Mouse (Mus musculus): ENCODE measurements around the gene Crot. TPM values are rescaled to one million over a fixed set of nuclear protein-coding genes. Genes with fewer than 3 reads are reported as not detected.
"Not testable (repeated sequence)": the region's sequence is repeated elsewhere in the genome, so short reads cannot be mapped to it uniquely, and the experiment has no call there.

Gene Crot
- polyA plus RNA-seq, 1 experiment from 2014 or later = 23.6 TPM

DNA sequence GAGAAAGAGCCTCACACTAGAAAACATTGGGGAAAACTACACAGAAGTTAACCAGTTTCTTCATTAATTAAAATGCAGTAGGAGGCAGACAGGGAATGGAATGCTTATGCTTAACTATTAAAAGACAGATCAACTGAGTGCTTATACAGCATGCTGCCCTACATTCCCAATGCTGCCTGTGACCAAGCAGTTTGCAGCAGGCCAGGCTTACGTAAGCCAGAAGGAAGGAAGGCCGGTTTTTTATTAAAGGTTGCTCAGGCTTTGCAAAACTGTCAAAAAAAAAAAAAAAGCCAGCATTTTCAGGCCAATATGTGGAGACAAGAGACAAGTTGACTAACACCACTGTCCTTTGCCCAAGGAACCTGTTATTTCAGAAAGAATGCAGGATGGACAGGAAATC lies 26.4 kb downstream of the Crot start:
- Histone ChIP-seq H3K36me3 (ENCODE audit: control insufficient read depth, insufficient read depth, low read length) (peaks cover 16% of the 10 kb centered on the region), H3K27me3 (replicated peaks; ENCODE audit: control insufficient read depth, insufficient read depth, low read length) (no peaks in the 10 kb centered on the region), H3K4me3 (ENCODE audit: low read length) (no peak overlapping the region), H3K4me2 (ENCODE audit: low read length) (no peak overlapping the region), H3K4me1 (ENCODE audit: control insufficient read depth, insufficient read depth, low read depth, low read length) (no peaks in the 10 kb centered on the region), H3K9ac (ENCODE audit: low read depth, low read length) (no peak overlapping the region), H3K27ac (ENCODE audit: low read depth, low read length) (no peak overlapping the region), H3K9me3 (ENCODE audit: control insufficient read depth, low read length) (no peaks in the 10 kb centered on the region)
- WGBS = 86% methylated on average over 2 of the region's 2 CpGs
- ATAC-seq = no peak

DNA sequence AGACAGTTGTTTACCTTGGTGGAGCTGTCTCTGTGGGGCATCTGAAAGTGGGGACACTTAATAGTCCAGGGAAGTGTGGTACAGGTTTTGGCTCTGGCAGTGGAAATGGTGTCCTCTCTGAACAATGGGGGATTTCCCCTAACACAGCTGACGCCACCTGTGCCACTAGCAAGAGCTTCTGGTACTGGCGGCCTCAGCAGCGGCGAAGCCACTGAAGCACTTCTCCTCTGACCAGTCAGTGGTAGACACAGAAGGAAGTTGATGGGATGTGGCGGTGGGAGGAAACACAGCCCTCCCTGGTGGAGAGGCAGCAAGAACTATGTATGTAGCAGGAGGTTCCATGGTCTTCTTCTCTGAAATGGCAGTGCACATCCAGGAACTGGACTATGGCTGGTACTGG lies 32.6 kb downstream of the Crot start:
- Histone ChIP-seq H3K27me3 (replicated peaks; ENCODE audit: control insufficient read depth, insufficient read depth, low read length) (no peaks in the 10 kb centered on the region), H3K4me2 (ENCODE audit: low read length) (no peak overlapping the region), H3K9ac (ENCODE audit: low read depth, low read length) (no peak overlapping the region), H3K9me3 (ENCODE audit: control insufficient read depth, low read length) (no peaks in the 10 kb centered on the region), H3K4me3 (ENCODE audit: low read length) (no peak overlapping the region), H3K27ac (ENCODE audit: low read depth, low read length) (no peak overlapping the region), H3K36me3 (ENCODE audit: control insufficient read depth, insufficient read depth, low read length) (peaks cover 18% of the 10 kb centered on the region), H3K4me1 (ENCODE audit: control insufficient read depth, insufficient read depth, low read depth, low read length) (no peaks in the 10 kb centered on the region)
- no peak for ATAC-seq
- WGBS = 98% methylated on average over 5 of the region's 5 CpGs

DNA sequence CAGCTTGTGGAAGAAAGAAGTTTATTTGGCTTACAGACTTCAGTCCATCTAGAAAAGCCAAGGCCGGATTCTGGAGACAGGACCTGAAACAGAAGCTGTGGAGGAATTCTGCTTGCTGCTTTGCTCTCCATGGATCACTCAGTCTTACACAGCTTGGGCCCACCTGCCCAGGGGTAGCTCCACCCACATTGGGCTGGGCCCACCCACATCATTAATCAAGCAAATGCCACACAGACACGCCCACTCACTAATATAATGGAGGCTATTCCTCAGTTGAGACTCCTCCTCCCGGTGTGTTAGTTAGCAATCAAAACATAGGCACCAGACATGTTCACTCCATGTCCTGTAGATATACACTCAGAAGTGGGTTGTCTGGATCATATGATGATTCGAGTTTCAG lies 36.6 kb downstream of the Crot start:
- Histone ChIP-seq H3K4me2 (ENCODE audit: low read length) (no peak overlapping the region), H3K9me3 (ENCODE audit: control insufficient read depth, low read length) (no peaks in the 10 kb centered on the region), H3K27me3 (replicated peaks; ENCODE audit: control insufficient read depth, insufficient read depth, low read length) (no peaks in the 10 kb centered on the region), H3K36me3 (ENCODE audit: control insufficient read depth, insufficient read depth, low read length) (peaks cover 7% of the 10 kb centered on the region), H3K9ac (ENCODE audit: low read depth, low read length) (no peak overlapping the region), H3K27ac (ENCODE audit: low read depth, low read length) (no peak overlapping the region), H3K4me1 (ENCODE audit: control insufficient read depth, insufficient read depth, low read depth, low read length) (no peaks in the 10 kb centered on the region), H3K4me3 (ENCODE audit: low read length) (no peak overlapping the region)
- WGBS = 76% methylated on average over 4 of the region's 4 CpGs
- ATAC-seq = no peak

DNA sequence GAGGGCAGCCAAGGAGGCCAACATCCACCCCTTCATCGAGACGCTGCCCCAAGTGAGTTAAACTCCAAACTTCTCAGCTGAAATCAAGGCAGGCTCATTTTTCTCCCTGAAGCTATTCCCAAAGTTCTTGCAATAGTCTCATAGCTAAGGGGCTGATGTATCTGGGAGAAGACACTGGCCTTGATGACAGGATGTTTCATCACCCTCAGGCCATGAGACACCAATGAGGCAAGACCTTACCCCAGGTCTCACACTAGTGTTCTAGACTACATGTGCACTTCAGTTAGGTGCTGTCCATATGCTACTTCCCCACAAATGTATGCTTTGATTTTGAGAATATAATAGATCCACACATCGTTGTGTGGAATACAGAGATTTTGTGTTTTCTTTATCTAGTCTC lies 41.6 kb downstream of the Crot start:
- Histone ChIP-seq H3K27ac (ENCODE audit: low read depth, low read length) (no peak overlapping the region), H3K27me3 (replicated peaks; ENCODE audit: control insufficient read depth, insufficient read depth, low read length) (no peaks in the 10 kb centered on the region), H3K36me3 (ENCODE audit: control insufficient read depth, insufficient read depth, low read length) (no peaks in the 10 kb centered on the region), H3K4me3 (ENCODE audit: low read length) (no peak overlapping the region), H3K9me3 (ENCODE audit: control insufficient read depth, low read length) (no peaks in the 10 kb centered on the region), H3K4me1 (ENCODE audit: control insufficient read depth, insufficient read depth, low read depth, low read length) (no peaks in the 10 kb centered on the region), H3K4me2 (ENCODE audit: low read length) (no peak overlapping the region), H3K9ac (ENCODE audit: low read depth, low read length) (no peak overlapping the region)
- ATAC-seq = no peak
- WGBS = 92% methylated on average over 3 of the region's 3 CpGs

DNA sequence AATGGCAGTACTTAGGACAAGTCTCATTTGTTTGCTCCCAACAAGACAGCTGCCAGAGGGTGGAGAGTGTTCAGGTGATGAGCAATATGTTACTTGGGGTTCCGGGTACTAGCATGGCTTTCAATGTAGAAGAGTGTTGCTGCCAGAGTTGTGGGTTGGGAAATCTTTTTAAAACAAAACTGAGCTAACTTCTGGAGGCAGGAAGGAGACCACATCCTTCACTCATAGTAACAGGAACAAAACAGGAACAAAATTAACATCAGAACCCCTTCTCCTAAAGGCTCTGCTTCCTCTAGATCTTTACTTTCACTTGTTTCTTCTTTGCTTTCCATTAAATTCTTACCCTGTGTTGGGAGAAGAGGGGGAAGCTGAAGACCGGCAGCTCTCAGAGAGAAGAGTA lies 43.5 kb downstream of the Crot start:
- no peaks in the 10 kb centered on the region for H3K36me3 ChIP-seq (ENCODE audit: control insufficient read depth, insufficient read depth, low read length)
- no peak for ATAC-seq

DNA sequence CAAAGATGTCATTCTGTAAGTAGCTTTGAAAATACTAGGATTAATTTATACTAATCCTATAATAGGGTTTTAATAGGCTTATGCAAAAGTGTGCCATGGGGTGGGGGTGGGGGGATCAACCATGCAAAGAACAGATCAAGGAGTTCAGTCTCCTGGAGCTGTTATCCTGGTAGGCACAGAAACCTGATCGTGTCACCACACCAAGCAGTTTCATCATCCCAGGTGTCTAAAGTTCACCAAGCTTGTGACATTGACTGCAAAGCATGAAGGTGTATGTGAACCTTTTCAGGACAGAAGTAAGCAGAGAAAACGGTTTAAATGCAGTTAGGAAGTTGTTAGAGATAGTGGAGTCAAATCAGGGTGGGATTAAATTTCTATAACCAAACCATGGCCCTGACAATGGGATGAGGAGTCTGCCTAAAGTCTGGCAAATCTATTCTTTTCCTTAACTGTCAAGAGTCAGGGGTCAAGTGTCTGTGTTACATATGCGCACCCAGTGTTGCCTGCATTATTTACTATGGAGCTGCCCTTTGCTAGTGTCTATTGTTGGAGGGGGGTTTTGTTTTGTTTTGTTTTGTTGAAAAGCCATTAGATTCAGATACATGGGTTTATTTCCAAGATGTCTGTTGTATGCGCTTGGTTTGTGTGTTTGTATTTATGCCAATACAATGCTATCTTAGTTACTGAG lies 49.6 kb downstream of the Crot start:
- H3K4me1 ChIP-seq (ENCODE audit: control insufficient read depth, insufficient read depth, low read depth, low read length) = no peaks in the 10 kb centered on the region
- H3K9me3 ChIP-seq (ENCODE audit: control insufficient read depth, low read length) = no peaks in the 10 kb centered on the region
- H3K4me3 ChIP-seq (ENCODE audit: low read length) = no peak overlapping the region
- WGBS = 76% methylated on average over 4 of the region's 4 CpGs
- ATAC-seq = no peak
- no peaks in the 10 kb centered on the region for H3K36me3 ChIP-seq (ENCODE audit: control insufficient read depth, insufficient read depth, low read length)
- no peak overlapping the region for H3K4me2 ChIP-seq (ENCODE audit: low read length)
- no peak overlapping the region for H3K9ac ChIP-seq (ENCODE audit: low read depth, low read length)
- H3K27ac ChIP-seq (ENCODE audit: low read depth, low read length) = no peak overlapping the region
- no peaks in the 10 kb centered on the region for H3K27me3 ChIP-seq (replicated peaks; ENCODE audit: control insufficient read depth, insufficient read depth, low read length)

More for the DNA sequence above, 43.5 kb downstream of the Crot start:
- H3K27me3 ChIP-seq (replicated peaks; ENCODE audit: control insufficient read depth, insufficient read depth, low read length) = no peaks in the 10 kb centered on the region
- 96% methylated on average over 2 of the region's 2 CpGs for WGBS
- H3K4me2 ChIP-seq (ENCODE audit: low read length) = no peak overlapping the region
- no peak overlapping the region for H3K4me3 ChIP-seq (ENCODE audit: low read length)
- no peak overlapping the region for H3K9ac ChIP-seq (ENCODE audit: low read depth, low read length)
- H3K27ac ChIP-seq (ENCODE audit: low read depth, low read length) = no peak overlapping the region
- H3K9me3 ChIP-seq (ENCODE audit: control insufficient read depth, low read length) = no peaks in the 10 kb centered on the region
- no peaks in the 10 kb centered on the region for H3K4me1 ChIP-seq (ENCODE audit: control insufficient read depth, insufficient read depth, low read depth, low read length)

DNA sequence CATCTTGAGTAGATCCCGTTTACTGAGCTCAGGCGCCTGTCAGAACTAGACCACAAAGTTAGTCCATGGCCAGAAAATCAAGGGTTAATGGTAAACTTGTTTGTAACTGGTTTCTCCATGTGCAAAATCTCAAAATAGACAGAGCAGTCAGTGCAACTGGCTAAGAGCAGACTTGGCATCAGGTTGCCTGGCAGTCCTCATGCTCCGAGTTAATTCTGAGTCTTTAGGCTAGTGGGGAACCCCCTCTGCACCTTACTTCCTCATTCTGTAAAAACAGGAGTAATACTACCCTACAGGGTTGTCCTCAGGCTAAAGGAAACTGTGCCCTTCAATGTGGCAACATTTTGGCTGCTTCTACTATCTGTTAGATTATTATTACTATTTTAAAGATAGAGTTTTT lies 53.3 kb downstream of the Crot start:
- Histone ChIP-seq H3K9ac (ENCODE audit: low read depth, low read length) (no peak overlapping the region), H3K4me2 (ENCODE audit: low read length) (no peak overlapping the region), H3K4me3 (ENCODE audit: low read length) (no peak overlapping the region), H3K27me3 (replicated peaks; ENCODE audit: control insufficient read depth, insufficient read depth, low read length) (no peaks in the 10 kb centered on the region), H3K36me3 (ENCODE audit: control insufficient read depth, insufficient read depth, low read length) (no peaks in the 10 kb centered on the region), H3K27ac (ENCODE audit: low read depth, low read length) (no peak overlapping the region), H3K9me3 (ENCODE audit: control insufficient read depth, low read length) (no peaks in the 10 kb centered on the region), H3K4me1 (ENCODE audit: control insufficient read depth, insufficient read depth, low read depth, low read length) (no peaks in the 10 kb centered on the region)
- 88% methylated on average over 3 of the region's 3 CpGs for WGBS
- ATAC-seq = no peak

DNA sequence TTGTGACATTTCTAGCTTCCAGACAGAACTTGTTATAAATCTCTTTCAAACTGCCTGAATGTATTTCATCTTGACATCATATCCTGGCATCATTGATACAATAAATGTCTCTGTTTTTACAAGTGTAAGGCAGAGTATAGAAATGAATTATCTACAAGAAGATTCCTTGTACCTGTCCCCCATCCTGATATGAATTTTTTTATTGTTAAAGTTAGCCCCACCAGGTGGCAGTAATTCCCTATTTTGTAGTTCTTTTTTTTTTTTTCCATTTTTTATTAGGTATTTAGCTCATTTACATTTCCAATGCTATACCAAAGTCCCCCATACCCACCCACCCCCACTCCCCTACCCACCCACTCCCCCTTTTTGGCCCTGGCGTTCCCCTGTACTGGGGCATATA lies 55.9 kb downstream of the Crot start:
- WGBS = no CpG with 5 or more reads among the region's 1 CpGs
- not testable (repeated sequence) for H3K4me2 ChIP-seq (ENCODE audit: low read length)

DNA sequence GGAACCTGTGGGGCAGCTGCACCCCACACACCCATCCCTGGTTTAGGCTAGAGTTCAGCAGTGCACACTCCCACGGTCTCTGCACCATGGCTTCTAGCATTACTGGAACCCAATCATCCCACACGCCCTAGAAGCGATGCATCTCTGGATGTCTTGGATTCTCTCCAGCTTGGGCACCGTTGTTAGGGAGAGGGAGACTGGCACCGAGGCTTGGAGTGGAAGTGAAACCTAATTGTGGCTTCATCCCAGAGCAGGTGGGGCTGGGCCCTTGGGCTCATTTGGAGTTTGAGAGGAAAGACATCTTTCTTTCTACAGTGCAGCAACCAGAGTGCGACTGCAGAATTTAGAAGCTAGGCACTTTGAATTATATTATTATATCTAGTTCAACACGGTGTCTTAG lies 59.2 kb downstream of the Crot start:
- H3K27me3 ChIP-seq (replicated peaks; ENCODE audit: control insufficient read depth, insufficient read depth, low read length) = no peaks in the 10 kb centered on the region
- no peak overlapping the region for H3K27ac ChIP-seq (ENCODE audit: low read depth, low read length)
- H3K4me1 ChIP-seq (ENCODE audit: control insufficient read depth, insufficient read depth, low read depth, low read length) = no peaks in the 10 kb centered on the region
- H3K9ac ChIP-seq (ENCODE audit: low read depth, low read length) = no peak overlapping the region
- H3K4me2 ChIP-seq (ENCODE audit: low read length) = no peak overlapping the region
- H3K36me3 ChIP-seq (ENCODE audit: control insufficient read depth, insufficient read depth, low read length) = no peaks in the 10 kb centered on the region
- H3K9me3 ChIP-seq (ENCODE audit: control insufficient read depth, low read length) = no peaks in the 10 kb centered on the region
- no peak overlapping the region for H3K4me3 ChIP-seq (ENCODE audit: low read length)
- WGBS = 79% methylated on average over 7 of the region's 7 CpGs
- ATAC-seq = no peak

More for the DNA sequence above, 55.9 kb downstream of the Crot start:
- H3K4me1 ChIP-seq (ENCODE audit: control insufficient read depth, insufficient read depth, low read depth, low read length); H3K27me3 ChIP-seq (replicated peaks; ENCODE audit: control insufficient read depth, insufficient read depth, low read length); H3K27ac ChIP-seq (ENCODE audit: low read depth, low read length); H3K9ac ChIP-seq (ENCODE audit: low read depth, low read length); H3K36me3 ChIP-seq (ENCODE audit: control insufficient read depth, insufficient read depth, low read length); ATAC-seq; H3K9me3 ChIP-seq (ENCODE audit: control insufficient read depth, low read length); H3K4me3 ChIP-seq (ENCODE audit: low read length): not testable (repeated sequence)

DNA sequence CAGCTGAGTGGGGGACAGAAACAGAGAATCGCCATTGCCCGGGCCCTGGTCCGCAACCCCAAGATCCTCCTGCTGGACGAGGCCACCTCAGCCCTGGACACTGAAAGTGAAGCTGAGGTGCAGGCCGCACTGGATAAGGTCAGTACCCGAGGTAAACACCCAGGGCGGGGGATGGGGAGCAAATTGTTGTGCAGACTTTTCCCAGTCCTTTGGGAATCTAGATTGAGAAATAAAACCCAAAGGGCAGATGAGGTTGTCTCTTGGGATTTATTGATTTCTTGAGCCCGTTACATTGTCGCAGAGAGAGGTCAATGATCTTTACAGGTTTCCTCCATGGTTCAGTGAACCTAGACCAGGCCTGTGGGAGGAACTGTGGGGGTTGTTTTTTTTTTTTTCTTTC lies 68.7 kb downstream of the Crot start:
- WGBS = 85% methylated on average over 9 of the region's 9 CpGs
- ATAC-seq = no peak

More for the DNA sequence above, 68.7 kb downstream of the Crot start:
- H3K4me3 ChIP-seq (ENCODE audit: low read length) = no peak overlapping the region
- H3K9me3 ChIP-seq (ENCODE audit: control insufficient read depth, low read length) = no peaks in the 10 kb centered on the region
- H3K9ac ChIP-seq (ENCODE audit: low read depth, low read length) = no peak overlapping the region
- H3K27me3 ChIP-seq (replicated peaks; ENCODE audit: control insufficient read depth, insufficient read depth, low read length) = no peaks in the 10 kb centered on the region
- no peaks in the 10 kb centered on the region for H3K4me1 ChIP-seq (ENCODE audit: control insufficient read depth, insufficient read depth, low read depth, low read length)
- H3K27ac ChIP-seq (ENCODE audit: low read depth, low read length) = no peak overlapping the region
- no peak overlapping the region for H3K4me2 ChIP-seq (ENCODE audit: low read length)
- H3K36me3 ChIP-seq (ENCODE audit: control insufficient read depth, insufficient read depth, low read length) = no peaks in the 10 kb centered on the region
